Mouse (Mus musculus) spleen, adult 2 months (tissue): Measurements from ENCODE around the gene Zmiz1.

ENCODE experiments used
- CTCF ChIP-seq: fragments of 200-500 bp; IDR thresholded peaks from 2 replicates; pipeline ENCODE4 v1.5.1; 2011; ENCODE audit warnings: mild to moderate bottlenecking, inconsistent platforms; ENCODE audit not compliant: insufficient read depth, insufficient read length, insufficient replicate concordance; ENCODE audit errors: extremely low read depth
- POLR2A ChIP-seq: fragments of 200-500 bp; IDR thresholded peaks from 2 replicates; pipeline ENCODE4 v1.6.1; 2011; ENCODE audit warnings: low read depth, low read length, inconsistent platforms

DNA sequence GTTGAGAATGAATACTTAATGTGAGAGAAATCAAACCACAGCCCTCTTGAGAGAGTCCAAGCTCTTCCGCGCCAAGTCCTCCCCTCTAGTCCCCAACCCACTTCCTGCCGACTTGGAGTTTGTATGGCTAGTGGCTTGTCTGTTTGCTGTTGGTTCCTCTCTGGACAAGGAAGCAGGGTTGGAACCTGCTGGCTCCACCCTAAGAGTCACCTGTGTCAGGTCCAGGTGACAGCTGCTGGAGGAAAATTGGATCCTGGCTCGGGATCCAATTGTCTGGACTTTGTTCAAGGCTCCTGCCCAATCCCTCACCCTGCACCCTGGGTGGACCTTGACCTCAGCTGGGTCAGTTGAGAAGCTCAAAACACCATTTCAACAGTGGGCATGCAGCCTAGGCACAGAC lies 7.4 kb downstream of the Zmiz1 start:
- TF ChIP-seq CTCF (no peak), POLR2A (no peak)
